Mouse (Mus musculus) splenic B cell, adult 2 months (primary cell): ENCODE data around the gene Upk3bl.
A peak's percentile ranks its signal among the peaks of the same experiment; 100 is the strongest.

ENCODE experiments used
- DNase-seq: peaks from one replicate; pipeline ENCODE4 v3.0.0-alpha.2; 2011; ENCODE audit warnings: low read depth, low spot score
- H3K27me3 ChIP-seq: 2 replicates; pipeline ENCODE4 v1.6.1; 2012; ENCODE audit warnings: mild to moderate bottlenecking, low read length, moderate library complexity, mixed read lengths; ENCODE audit not compliant: control insufficient read depth, poor library complexity, insufficient read depth, severe bottlenecking
- H3K36me3 ChIP-seq: 2 replicates; pipeline ENCODE4 v1.6.1; 2012; ENCODE audit warnings: mild to moderate bottlenecking, low read length, moderate library complexity, mixed read lengths; ENCODE audit not compliant: control insufficient read depth, poor library complexity, insufficient read depth, severe bottlenecking

The Upk3bl gene

DNA sequence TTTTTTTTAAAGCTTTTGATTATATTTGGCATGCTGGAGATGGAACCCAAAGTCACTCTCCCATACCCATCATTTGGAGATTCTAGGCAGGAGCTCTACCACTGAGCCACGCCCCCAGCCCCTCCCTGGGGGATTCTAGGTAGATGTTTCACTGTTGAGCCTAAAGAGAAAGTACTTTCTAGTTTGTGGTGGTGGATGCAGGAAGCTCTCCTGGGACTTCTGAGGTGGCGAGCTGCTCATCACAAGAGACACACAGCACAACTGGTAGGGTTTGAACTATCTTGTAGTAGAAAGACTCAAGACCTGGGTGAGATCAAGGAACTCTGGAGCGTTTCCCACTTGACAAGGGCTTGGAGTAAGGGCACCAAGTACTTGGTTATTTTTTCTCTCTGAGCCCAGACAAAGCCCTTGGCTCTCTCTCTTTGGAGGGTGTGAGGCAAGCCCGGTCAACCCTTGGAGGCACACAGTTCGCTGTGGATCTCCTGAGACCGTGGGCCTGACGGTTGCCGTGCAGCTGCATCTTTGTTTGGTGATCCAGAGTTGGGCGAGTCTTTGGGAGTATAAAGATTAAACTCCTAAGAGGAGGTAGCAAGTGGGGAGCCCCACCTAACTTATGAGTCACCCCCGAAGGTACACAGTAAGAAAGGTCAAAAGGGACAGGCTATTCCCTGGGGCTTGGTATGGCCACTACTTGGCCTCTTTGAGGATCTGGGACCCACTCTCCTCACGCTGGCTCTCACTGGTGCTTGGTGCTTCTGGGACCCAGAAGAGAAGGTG lies at the start of gene Upk3bl:
TSS of gene Upk3bl (plus strand) at position 192 of the 777 bp plus-strand sequence.
- no peaks in the 10 kb centered on the region for H3K36me3 ChIP-seq
- peak; percentile 54 for DNase-seq
- no peaks in the 10 kb centered on the region for H3K27me3 ChIP-seq

DNA sequence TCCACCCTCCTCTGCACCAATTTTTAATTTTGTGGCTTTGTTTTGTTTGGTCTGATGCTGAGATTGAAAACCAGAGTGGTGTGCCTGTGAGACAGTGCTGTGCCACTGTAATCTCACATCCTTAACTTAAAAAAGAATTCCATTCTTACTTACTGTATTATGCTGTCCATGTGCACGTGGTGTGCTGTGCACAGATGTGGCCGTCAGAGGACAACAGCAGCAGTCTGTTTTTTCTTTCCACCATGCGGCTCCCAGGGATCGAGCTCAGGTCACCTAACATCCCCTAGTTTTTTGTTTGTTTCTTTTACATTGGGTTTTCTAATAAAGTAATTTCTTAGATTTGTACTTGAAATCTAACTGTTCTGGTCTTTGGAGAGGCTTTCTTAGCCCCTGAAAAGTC lies 49.8 kb upstream of the Upk3bl start:
- DNase-seq, result no peak
- Histone ChIP-seq H3K36me3 (no peaks in the 10 kb centered on the region), H3K27me3 (no peaks in the 10 kb centered on the region)

- no peak for DNase-seq
- no peaks in the 10 kb centered on the region for H3K27me3 ChIP-seq
- peaks cover 2% of the 10 kb centered on the region for H3K36me3 ChIP-seq
Observed at GRCm38 (mm10) chr5:136007745-136008144, 46.5 kb upstream of the Upk3bl start.

DNA sequence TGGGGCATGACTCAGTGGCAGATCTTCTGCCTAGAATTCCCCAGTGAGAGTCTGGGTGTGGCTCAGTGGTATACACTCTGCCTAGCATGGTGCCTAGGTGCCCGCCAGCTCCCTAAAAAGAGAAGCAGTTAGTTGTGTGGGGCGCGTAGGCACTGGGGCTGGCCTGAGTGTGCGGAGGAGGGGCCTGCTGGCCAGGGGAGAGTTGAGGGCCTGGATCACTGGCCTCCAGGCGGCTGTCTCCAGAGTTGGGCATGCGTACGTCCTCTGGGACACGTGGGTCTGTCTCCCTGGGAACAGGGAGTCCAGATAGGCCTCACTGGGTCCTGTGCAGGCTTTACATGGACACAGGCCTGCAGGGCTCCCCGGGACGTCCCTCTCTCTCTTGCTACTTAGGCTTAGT lies 39.4 kb upstream of the Upk3bl start:
- DNase-seq, result no peak
- H3K27me3 ChIP-seq, result no peaks in the 10 kb centered on the region

DNA sequence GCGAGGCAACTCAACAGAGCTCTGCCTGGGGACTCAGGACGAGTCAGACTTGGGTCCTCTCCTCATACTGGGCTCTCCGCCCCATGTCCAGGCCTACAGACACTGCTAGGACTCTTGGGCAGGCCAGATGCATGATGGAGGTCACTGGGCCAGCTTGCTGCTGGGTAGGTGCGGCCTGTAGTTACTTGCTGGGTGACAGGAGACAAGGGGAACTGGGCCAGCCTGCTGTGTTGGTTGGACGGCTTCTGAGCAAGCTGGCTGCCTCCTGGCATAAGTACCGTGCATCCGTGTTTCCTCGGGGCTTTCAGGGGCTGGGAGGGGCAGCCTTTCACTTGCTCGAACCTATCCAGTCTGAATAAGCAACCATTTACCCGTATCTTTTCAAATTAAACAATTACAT lies 38.7 kb upstream of the Upk3bl start:
- Histone ChIP-seq H3K36me3 (peaks cover 5% of the 10 kb centered on the region), H3K27me3 (no peaks in the 10 kb centered on the region)
- no peak for DNase-seq

More for the DNA sequence above, 39.4 kb upstream of the Upk3bl start:
- peaks cover 5% of the 10 kb centered on the region for H3K36me3 ChIP-seq

DNA sequence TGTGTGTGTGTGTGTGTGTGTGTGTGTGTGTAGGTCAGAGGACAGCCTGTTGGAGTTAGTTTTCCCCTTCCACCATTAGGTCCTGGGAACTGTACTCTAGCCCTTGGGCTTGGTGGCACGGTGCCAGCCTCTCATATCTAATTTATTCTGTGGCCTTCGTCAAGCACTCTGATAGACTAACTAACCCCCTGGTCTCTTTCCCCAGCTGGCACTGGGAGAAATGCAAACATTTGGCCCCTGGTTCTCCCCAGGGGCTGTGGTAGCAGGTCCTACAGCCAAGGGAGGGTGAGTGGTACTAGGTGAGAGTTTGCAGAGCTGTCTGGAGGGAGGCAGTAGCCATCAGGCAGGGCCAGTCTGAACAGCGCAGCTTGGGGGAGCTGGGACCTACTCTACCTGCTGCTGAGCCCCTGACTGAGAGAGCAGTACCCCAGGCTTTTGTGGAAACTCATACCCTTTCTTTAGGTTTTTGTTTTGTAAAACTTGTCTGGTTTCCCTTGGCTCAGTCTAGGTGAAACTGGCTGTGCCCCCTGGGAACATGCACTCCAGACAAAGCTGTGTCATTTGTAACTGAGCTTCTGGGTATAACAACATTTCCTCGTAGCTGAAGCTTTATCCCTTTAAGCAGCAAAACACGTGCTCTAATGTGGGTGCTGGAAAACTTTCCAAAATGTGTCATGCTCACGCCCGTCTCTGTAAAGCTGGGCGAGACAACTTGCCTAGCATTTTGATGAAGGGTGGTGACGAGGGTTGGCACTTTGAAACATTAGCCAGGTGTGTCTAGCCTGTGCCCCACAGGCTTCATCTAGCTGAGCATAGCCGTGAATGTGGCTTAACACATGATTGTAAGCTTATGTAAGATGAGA lies 38.0 kb upstream of the Upk3bl start:
- no peaks in the 10 kb centered on the region for H3K27me3 ChIP-seq

GRCm38 (mm10) chr5:136017262-136017661 lies 37.0 kb upstream of the Upk3bl start:
- DNase-seq, result no peak
- Histone ChIP-seq H3K27me3 (no peaks in the 10 kb centered on the region), H3K36me3 (peaks cover 3% of the 10 kb centered on the region; the same call in 1 of the 2 replicates)

More for the DNA sequence above, 38.0 kb upstream of the Upk3bl start:
- DNase-seq, result no peak
- peaks cover 5% of the 10 kb centered on the region for H3K36me3 ChIP-seq

DNA sequence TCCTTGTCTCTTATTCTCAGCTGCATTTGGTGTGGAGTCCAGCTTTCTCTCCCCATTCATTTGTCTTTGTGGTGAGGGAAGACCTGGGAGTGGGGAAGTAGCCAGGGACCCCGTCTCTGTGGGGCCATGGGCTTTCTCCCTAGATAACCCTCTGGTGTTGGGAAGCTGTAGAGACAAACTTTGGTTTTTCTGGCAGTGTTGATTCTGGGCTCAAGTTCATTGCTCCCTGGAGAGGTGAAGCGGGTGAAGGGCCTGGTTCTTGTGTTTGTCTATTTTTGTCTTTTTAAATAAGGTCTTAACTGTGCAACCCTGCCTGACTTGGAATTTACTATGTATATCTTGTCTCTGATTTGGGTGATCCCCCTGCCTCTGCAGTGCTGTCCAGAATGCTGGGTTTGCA lies 35.6 kb upstream of the Upk3bl start:
- DNase-seq, result no peak
- H3K27me3 ChIP-seq, result no peaks in the 10 kb centered on the region
- peaks cover 3% of the 10 kb centered on the region; the same call in 1 of the 2 replicates for H3K36me3 ChIP-seq

- DNase-seq, result no peak
- no peaks in the 10 kb centered on the region for H3K27me3 ChIP-seq
- peaks cover 3% of the 10 kb centered on the region; the same call in 1 of the 2 replicates for H3K36me3 ChIP-seq
Observed at GRCm38 (mm10) chr5:136019907-136020306, 34.4 kb upstream of the Upk3bl start.

DNA sequence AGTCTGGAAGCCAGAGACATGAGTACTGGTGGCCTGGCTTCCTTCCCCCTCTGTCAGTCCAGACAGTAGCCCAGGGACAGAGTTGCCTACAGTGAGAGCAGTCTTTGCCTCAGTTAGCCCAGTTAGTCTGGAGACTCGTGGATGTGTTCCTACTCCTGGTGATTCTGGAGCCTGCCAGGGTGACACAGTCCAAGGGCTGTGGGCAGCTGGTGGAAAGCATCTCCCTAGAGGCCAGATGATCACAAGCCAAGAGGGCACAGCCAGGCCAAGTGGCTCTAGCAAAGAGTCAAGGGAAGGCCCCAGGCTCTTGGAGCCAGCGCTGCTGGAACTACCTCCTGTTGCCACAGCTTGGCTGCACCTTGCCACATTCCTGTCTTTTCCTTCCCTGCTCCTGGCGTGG lies 28.6 kb upstream of the Upk3bl start:
- DNase-seq, result no peak
- H3K27me3 ChIP-seq, result no peaks in the 10 kb centered on the region
- peaks cover 4% of the 10 kb centered on the region for H3K36me3 ChIP-seq

GRCm38 (mm10) chr5:136026859-136027258 lies 27.4 kb upstream of the Upk3bl start:
- DNase-seq, result no peak
- peaks cover 5% of the 10 kb centered on the region for H3K36me3 ChIP-seq
- H3K27me3 ChIP-seq, result no peaks in the 10 kb centered on the region

GRCm38 (mm10) chr5:136027612-136028311 lies 26.5 kb upstream of the Upk3bl start:
- Histone ChIP-seq H3K36me3 (peaks cover 6% of the 10 kb centered on the region), H3K27me3 (no peaks in the 10 kb centered on the region)
- DNase-seq, result no peak

GRCm38 (mm10) chr5:136034868-136035267 lies 19.4 kb upstream of the Upk3bl start:
- H3K36me3 ChIP-seq, result peaks cover 5% of the 10 kb centered on the region
- H3K27me3 ChIP-seq, result no peaks in the 10 kb centered on the region
- DNase-seq, result no peak

- no peaks in the 10 kb centered on the region for H3K27me3 ChIP-seq
- DNase-seq, result no peak
- H3K36me3 ChIP-seq, result peaks cover 5% of the 10 kb centered on the region
Observed at GRCm38 (mm10) chr5:136035285-136035684, 19.0 kb upstream of the Upk3bl start.
